Mouse (Mus musculus) myocyte (in vitro differentiated cells): ENCODE results near the gene F830045P16Rik.

ENCODE experiments used
- CEBPB ChIP-seq: IDR thresholded peaks from 2 replicates; pipeline ENCODE4 v1.6.1; 2011; ENCODE audit warnings: mild to moderate bottlenecking, moderate library complexity; ENCODE audit not compliant: poor library complexity, insufficient read depth, severe bottlenecking
- MAX ChIP-seq: IDR thresholded peaks from one replicate; pipeline ENCODE4 v1.6.1; 2011; ENCODE audit warnings: low read depth, mild to moderate bottlenecking, control low read depth
- MYOD1 ChIP-seq, 3 experiments: IDR thresholded peaks; one replicate each; pipeline ENCODE4 v1.6.1; 2011; ENCODE audit warnings: control low read depth in 2 of 3, low read depth in 2 of 3, mild to moderate bottlenecking in 2 of 3, moderate library complexity in 1 of 3; ENCODE audit not compliant: insufficient read length in 2 of 3, control insufficient read depth in 1 of 3
- MYOG ChIP-seq, 3 experiments: IDR thresholded peaks; one replicate each; pipeline ENCODE4 v1.6.1; 2011; ENCODE audit warnings: control low read depth in 2 of 3, low read depth in 2 of 3, mild to moderate bottlenecking in 2 of 3; ENCODE audit not compliant: insufficient read length in 2 of 3, control insufficient read depth in 1 of 3, insufficient read depth in 1 of 3
- POLR2A ChIP-seq: IDR thresholded peaks from one replicate; pipeline ENCODE4 v1.6.1; 2011; ENCODE audit warnings: low read depth, mild to moderate bottlenecking, control low read depth, moderate library complexity; ENCODE audit not compliant: insufficient read length
- POLR2AphosphoS2 ChIP-seq: IDR thresholded peaks from one replicate; pipeline ENCODE4 v1.6.1; 2011; ENCODE audit warnings: low read depth, control low read depth; ENCODE audit not compliant: insufficient read length
- REST ChIP-seq: IDR thresholded peaks from one replicate; pipeline ENCODE4 v1.6.1; 2011; ENCODE audit warnings: mild to moderate bottlenecking, control low read depth, moderate library complexity; ENCODE audit not compliant: insufficient read depth, insufficient read length
- TCF12 ChIP-seq: IDR thresholded peaks from one replicate; pipeline ENCODE4 v1.6.1; 2011; ENCODE audit warnings: mild to moderate bottlenecking, control low read depth; ENCODE audit not compliant: poor library complexity, insufficient read depth, severe bottlenecking
- TCF3 ChIP-seq: IDR thresholded peaks from one replicate; pipeline ENCODE4 v1.6.1; 2011; ENCODE audit warnings: low read depth, control low read depth; ENCODE audit not compliant: insufficient read length
- USF1 ChIP-seq: IDR thresholded peaks from one replicate; pipeline ENCODE4 v1.6.1; 2011; ENCODE audit warnings: low read depth, mild to moderate bottlenecking, control low read depth, moderate library complexity

DNA sequence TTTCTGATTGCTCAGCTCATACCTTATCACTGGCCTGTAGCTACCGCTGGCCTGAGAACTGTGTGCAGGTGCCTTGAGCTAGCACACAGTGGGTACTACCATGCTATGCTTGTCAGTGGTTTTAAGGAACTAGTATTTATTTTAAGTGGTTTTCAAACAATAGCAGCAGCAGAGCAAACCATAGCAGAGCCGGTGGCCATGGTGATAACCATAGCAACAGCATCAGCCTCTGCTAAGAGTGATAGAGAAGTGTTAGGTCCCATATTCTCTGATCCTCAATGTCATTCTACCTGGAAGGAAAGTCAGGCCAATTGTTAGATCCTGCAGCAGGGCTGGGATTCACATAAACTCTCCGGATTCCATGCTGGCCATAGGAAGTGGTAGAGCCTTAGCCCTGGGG lies 121.8 kb downstream of the F830045P16Rik start:
- no peak for TF ChIP-seq TCF12
- TF ChIP-seq POLR2AphosphoS2 = no peak
- no peak for TF ChIP-seq POLR2A
- TF ChIP-seq REST = no peak
- TF ChIP-seq TCF3 = no peak
- TF ChIP-seq MAX = no peak
- no peak for TF ChIP-seq USF1
- no peak for TF ChIP-seq MYOD1 (IDR thresholded peaks at IDR 0.05; ENCODE audit: control insufficient read depth in 1 of 3, insufficient read length in 2 of 3, low read depth in 2 of 3)
- no peak for TF ChIP-seq MYOG (IDR thresholded peaks at IDR 0.05; ENCODE audit: control insufficient read depth in 1 of 3, insufficient read depth in 1 of 3, insufficient read length in 2 of 3, low read depth in 2 of 3)
- TF ChIP-seq CEBPB = no peak
